Mouse (Mus musculus) layer of hippocampus, postnatal 14 days (tissue): ENCODE measurements around the gene Zbtb17. TPM values are rescaled to one million over a fixed set of nuclear protein-coding genes. Genes with fewer than 3 reads are reported as not detected.

Experiments used
- DNase-seq, 2 experiments: peaks; one replicate each; pipeline ENCODE4 v3.0.0; 2021 to 2022; ENCODE audit warnings: low spot score in 2 of 2, mixed read lengths in 1 of 2
- total RNA-seq, 2 experiments: library from RNA; stranded (reverse); gene quantifications; 2 replicates each; pipeline ENCODE4 v1.2.3; 2021

Zbtb17 gene
- total RNA-seq, 2 experiments from 2014 or later = 29.3 to 29.8 TPM

DNA sequence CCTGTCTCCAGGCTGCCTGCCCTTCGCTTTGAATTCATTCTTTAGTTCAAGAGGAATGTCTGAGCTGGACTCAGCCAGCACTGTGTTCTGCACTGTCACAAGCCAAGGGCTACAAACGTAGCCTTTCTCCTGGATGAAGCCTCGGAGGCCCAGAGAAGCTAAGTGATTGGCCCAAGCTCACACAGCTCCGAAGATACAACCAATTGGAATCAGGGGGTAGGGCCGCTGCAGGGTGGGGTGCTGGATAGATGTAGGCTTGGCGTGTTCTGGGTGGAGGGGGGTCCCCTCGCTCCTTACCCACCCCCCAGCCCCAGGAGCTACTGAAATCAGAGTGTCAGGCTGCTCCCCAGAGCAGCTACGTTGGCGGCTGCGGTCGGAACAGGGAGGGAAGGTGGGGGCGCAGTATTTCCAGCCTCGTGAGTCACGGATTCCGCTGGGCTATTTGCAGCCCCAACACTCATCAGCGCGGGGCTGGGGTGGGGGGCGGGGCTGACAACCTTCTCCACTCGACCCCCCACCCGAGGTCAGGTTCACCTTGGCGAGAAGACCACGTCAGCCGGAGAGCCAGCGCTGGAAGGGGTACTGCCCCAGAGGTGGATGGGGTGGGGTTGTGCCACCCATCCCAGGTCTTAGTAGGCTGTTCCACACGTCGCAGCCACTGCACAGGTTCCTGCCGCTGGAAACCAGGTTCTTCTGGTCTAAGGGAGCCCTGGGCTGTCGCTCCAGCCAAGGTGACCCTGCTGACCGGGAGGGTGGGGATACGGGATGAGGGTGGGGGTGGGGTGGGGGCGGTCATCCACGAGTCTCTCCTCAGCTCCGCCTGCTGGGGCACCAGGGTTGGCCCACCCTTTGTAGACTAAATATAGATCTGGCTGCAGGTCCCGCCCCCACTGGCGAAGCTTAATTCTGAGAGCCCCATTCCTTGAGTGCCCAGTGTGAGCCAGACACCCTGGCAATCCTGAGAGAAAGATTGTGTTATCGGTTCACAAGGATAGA is 18.7 kb upstream of the Zbtb17 start:
- DNase-seq = peak; percentile 53 to 71

DNA sequence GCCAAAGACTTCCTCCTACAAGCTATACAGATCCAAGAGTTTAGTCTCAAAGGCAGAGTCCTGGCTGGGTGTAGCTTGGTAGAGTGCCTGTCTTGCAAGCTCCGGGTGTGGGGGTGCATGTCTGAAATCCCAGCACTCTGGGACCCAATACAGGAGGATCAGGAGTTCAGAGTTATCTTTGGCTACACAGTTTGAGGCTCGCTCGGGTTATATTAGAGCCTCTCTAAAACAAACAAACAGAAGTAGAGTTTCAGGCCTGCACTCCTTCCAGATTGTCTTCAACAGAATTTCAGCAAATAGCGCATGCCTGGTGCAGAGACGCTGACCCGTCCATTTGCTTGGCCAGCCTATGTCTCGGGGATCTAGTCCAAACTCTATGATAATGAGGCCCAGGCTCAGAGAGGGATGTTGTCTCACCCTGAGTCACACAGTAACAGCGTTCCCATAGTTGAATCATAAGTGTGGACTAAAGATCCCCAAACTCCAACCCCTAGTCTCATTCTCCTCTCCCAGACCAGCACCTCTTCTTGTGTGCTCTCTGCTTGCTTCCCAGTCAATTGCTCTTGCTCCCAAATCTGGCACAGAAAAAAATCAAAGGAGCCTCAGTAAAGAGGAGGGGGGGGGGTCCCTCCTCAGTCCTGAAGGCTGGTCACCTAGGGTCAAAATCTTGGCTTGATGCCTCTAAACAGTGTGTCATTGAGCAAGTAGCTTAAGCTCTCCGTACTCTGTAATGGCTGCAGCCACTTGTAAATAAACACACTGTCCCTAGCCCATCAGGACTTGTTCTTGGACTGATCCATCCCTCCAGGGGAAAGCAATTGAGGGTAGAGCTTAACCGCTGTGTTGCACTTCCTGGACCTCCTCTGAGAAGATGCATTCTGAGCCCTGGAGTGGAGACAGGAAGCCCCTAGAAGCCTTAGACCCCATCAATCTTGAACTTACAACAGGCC is 17.4 kb upstream of the Zbtb17 start:
- peak in 1 of 2 experiments; percentile 24 for DNase-seq

DNA sequence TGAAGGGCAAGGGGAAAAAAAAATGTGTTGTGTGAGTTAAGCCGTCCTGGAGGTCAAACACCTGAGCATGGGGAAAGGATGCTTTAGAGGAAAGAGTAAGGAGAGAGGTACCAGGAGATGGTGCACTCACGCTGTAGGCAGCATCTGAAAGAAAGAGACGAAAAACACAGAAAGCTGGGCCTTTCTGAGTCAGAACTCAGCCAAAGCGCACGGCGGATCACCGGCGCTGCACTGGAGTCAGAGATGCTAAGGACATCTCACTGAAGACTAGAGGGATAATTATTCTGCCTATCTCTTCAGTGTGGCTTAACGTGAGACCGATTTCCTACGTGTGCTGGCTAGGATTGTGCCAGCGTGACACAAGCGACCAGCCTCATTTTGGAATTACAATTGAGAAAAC is 16.5 kb upstream of the Zbtb17 start:
- DNase-seq = no peak

DNA sequence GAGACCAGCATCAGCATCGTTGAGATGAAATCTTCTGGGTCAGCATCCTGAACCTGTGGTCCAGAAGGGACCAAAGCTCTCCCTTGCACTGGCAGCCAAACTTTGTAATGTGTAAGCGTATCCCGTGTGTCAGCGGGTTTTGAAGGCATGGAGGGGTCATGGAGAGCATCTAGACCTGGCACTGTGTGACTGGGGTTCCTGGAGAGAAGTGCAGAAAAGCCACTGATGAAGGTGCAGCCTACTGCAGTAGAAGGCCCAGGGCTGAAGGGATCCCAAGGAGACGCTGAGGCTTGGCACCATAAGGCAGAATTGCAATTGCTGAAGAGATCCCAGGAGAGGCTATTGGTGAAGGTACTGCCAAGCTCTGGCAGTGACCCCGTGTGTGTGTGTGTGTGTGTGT is 15.1 kb upstream of the Zbtb17 start:
- DNase-seq = no peak

DNA sequence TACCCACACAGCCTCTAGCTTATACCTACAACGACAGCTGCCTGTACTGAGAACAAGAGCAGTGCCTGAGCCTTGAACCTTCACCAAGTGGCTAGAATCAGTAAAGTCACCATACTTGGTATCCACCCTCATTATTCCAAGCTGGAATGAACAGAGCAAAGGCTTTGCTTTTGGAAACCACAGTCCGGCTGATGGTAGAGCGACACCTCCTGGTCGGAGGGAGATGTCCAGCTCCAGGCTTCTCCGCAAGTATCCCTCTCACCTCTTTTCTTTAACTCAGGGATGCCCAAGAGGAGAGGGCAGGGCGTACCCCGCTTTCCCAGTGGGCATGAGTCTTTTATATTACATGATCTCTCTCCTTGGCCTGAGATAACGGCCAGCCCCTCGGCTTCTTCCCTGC is 14.6 kb upstream of the Zbtb17 start:
- no peak for DNase-seq

DNA sequence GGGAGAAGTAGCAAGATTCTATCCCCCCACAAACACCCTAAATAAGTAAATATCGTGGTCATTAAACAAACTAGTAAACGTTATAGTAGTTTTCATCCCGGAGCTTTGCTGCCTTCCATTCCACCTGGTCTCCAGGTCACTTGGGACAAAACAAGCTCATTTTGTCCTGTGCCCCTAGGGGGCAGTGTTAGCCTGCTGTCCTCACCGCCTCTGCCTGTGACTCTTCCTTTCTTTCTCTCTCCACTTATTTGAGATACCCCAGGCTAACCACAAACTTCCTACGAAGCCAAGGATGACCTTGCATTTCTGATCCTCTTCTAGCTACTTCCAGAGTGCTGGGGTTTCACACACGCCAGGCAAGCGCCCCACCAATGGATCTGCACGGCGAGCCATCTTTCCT is 13.5 kb upstream of the Zbtb17 start:
- peak in 1 of 2 experiments; percentile 55 for DNase-seq

DNA sequence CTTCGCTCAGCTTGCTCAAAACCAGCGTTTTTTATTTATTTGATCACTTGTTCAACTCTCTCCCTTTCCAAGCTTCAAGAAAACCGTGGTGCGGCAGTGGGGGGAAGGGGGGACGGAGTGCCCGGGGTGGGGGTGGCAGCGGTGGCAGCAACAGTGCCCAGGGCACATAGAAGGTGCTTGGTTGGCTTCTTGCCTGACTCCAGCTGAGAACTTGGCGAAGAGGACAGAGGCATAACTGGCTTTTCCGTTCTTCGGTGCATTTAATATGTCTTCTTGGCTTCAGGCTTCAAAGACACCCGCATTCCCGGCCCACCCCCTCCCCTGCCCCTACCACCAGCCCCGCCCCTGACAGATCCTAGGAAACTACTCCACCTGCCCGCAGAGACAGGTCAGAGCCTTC is 11.8 kb upstream of the Zbtb17 start:
- no peak for DNase-seq

DNA sequence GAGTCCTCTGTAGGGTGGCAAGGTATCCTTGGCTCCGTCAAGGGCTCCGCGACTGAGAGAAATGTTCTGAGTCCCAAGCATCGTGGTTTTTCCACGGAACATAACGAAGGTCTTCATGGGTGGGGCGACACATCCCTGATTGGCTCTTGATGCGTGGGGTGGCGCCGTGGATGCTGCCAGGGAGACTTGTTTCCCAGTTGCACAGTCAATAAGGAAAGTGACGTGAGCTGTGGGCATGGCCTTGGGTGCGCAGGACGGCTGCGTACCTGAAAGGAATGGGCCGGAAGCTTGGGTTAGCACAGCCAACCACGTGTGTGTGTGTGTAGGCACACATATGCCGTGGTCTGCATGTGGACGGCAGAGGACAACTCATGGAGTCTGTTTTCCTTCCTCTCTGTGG is 11.3 kb upstream of the Zbtb17 start:
- no peak for DNase-seq

DNA sequence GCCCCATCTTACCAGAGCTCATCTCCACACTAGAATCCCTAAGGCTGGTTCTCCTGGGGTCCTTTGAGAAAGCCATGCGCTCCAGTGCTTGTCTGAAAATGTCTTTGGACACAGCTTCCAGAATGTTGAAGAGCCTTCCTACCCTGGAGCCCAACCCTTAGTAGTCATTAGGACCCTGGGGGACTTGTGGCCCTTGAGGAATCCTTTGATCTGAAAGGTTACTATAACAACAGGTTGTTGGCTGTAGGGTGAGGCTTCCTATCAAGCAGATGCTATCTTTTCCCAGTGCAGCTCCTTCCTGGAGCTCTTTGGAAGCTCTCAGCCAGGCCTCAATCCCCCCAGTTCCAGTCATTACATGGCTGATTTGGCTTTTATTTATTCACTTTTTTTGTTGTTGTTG is 8.5 kb upstream of the Zbtb17 start, which contains the start of gene Srarp:
TSS of gene Srarp (minus strand) at position 132 of the 400 bp plus-strand sequence.
- no peak for DNase-seq

DNA sequence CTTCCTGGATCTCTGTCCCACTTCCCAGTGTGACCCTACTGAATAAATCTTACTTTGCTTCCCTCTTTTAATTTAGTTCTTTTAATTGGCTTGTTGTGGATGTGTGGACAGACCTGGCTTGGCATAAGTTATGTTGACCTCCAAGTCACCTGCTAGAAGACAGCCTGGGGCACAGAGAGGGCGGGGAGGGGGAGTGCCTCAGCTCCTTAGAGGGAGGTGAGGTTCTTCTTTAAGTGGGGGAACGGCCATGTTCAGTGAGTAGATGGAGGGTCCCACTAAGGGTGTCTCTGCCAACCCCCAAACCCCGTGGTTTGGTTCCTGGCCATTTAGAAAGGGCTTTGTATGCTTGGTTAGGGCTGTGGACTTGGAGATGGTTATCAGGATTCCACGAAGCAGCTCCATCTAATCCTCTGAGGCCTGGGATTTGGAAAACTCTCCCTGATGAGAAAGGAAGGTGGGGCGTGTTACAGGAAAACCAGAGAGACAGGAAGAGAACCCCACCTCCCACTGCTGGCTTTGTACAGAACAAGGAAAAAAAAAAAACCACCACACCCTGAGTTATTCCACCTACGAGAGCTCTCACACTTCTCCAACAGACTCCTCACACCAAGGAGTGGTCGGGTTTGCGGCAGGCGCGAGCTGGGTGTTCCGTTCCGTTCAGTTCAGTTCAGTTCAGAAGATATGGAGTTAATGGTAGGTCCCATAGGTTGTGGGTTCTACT is 5.2 kb upstream of the Zbtb17 start:
- no peak for DNase-seq

DNA sequence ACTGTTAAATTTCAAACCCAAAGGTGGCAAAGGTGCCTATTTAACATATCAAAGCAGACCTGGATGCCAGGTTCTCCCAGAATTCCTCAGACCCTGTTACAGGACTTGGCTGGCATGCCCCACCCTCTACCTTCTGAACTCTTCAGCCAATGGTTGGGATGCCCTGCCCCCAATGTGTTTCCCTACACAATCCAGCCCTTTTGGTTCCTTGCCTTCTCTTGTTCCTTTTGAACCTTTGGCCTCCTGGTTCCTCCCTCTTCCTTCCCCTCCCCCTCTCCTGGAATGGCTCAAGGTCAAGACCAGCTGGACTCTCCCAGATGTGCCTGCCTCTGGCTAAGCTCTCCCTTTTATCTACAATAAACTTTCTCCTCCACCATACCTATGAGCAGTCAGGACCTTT is 3.6 kb upstream of the Zbtb17 start:
- no peak for DNase-seq

DNA sequence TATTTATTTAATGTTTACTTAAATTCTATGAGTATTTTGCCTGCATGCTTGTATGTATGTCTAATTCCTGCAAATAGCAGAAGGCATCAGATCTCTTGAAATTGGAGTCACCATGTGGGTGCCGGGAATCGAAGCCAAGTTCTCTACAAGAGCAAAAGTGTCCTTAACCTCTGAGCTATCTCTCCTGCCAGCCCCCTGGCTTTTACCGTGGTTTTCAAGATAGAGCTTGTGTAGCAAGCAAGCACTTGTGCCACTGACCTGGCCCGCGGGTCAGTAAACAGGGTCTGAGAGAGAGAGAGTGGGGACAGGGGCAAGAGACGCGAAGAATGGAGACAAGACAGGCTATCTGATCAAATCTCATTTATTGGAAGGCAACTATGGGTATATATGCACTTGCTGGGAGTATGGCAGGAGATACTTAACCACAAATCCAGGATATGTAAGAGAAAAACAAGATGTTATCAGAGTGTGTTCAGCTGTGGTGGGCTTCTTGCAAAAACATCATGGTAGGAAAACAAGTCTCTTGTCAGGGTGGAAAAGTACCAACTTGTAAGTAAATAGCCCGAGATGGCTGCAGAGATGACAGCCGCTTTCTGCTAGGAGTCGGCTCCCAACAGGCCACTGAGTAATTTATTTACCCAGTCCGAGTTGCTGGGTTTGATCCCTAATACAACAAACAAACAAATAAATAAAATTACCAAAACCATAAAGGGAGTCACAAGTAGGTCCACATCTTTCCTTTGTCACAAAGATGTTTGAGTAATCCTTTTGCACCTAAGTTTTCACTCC is 619 bp upstream of the Zbtb17 start:
- DNase-seq = no peak

DNA sequence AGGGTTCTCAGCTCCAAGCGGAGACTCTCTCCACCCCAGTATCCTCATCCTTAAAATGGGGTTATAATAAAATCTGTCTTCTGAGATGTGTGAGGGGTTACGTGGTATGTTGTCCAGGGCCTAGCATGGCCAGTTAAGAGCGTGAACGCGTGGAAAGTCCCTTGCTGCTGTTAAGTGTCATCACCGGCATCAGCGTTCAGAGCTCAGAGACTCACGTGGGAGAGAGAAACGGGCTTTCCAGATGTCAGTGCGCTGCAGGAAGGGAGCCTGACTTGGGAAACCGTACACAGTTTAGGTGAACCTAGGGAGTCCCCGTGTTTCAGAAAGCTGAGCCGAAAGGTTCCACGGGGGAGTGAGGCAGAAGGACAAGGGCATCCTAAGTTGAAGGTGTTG is 870 bp downstream of the Zbtb17 start:
- no peak for DNase-seq

DNA sequence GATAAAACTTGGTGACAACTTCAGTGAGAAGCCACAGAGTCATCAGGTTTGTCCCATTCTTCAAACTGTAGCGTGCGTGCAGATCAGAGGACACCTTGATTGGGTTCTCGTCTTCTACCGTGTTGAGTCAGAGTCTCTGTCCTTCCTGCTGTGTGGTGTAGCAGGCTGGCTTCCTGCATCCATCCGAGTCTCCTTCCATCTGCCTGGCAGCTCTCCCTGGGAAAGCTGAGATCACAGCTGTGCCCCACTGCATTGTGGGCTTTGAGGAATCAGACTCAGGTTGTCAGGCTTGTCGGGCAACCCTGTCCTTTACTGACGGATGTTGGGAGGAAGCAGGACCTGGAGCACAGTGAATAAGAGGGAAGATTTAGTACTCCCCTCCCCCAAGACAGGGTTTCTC is 1.8 kb downstream of the Zbtb17 start:
- no peak for DNase-seq

DNA sequence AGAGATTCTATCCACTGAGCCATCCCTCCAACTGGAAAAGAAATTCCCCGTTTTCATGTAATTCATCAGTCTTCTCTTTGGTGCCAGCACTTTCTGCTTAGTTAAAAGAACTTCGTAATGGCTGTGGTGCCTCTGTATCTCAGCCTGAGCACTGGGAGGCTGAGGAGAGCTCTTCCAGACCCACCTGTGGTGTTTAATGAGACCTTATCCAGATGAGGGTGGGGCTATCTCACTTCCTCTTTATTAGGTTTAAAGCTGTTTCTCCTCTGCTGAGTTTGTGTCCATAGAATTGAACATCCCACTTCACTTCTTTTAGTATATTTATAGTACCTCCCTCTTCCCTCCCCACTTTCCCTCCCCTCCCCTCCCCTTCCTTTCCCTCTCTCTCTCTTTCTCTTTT is 6.8 kb downstream of the Zbtb17 start:
- DNase-seq = no peak

DNA sequence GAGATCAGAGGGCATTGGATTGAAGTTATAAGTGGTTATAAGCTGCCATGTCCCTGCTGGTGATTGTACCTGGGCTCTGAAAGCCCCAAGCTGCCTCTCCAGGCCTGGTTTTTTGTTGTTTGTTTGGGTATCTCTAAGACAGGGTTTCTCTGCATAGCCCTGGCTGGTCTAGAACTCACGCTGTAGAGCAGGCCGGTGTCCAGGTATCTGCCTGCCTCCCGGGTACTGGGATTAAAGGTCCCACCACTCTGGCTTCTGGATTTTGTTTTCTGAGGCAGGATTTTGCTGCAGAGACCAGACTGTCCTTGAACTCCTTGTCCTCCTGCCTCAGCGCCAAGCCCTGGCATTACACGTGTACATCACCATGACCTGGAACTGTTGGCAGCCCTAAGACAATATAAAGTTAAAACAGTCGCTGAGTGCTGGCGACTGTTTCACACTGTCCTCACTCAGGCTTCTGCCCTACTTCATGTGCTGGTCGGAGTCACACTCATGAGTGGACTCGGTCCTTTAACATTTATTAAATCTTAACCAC is 7.5 kb downstream of the Zbtb17 start:
- DNase-seq = no peak

DNA sequence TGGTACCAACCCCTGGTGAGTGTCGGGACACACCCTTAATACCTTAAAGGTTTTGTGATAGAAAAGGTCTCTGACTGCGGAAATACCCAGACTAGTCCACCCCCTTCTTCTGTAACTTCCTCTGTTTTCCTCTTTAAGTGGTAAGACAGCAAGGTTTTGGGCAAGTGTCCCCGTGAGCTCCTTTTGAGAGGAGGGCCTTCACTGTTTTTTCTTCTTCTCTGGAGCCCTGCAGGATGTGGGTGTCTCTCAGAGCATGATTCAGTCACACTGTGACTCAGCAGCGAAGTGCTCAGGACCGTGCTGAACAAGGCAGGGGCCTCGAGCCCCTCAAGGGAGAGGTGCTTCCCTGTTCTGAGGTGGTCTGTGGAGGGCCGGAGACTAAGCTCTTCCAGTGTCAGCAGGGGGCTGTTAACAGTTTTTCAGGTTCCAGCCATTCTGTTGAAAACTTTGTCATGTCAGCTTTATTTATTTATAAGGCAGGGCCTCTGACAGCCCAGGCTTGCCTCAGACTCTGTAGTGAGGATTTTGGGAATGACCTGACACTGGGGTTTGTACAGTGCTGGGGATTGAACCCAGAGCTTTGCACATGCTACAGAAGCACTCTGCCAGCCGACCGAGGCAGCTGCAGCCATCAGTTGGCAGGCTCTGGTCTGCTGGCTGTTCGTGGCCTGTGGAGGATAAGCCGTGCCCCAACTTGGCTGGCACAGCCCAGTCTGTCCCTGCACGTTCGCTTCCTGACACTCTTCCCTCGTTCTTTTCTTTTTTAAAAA is 10.3 kb downstream of the Zbtb17 start:
- no peak for DNase-seq

DNA sequence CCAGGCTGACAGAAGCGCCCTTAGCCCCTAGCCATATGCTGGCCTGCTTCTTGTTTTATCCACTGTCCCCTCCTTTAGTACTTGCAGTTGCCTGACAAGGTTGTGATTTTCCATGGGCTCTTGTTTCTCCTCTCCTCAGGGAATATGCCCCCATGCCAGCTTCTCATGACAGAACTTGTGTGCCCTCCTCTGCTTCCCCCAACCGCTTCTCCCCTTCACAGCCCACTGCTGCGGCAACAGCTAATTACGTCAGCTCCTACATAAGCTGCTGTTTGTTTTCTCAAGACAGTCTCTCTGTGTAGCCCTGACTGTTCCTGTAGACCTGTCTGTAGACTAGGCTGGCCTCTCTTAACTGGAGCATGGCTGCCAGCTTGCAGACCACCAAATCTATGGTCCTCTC is 11.1 kb downstream of the Zbtb17 start:
- no peak for DNase-seq

DNA sequence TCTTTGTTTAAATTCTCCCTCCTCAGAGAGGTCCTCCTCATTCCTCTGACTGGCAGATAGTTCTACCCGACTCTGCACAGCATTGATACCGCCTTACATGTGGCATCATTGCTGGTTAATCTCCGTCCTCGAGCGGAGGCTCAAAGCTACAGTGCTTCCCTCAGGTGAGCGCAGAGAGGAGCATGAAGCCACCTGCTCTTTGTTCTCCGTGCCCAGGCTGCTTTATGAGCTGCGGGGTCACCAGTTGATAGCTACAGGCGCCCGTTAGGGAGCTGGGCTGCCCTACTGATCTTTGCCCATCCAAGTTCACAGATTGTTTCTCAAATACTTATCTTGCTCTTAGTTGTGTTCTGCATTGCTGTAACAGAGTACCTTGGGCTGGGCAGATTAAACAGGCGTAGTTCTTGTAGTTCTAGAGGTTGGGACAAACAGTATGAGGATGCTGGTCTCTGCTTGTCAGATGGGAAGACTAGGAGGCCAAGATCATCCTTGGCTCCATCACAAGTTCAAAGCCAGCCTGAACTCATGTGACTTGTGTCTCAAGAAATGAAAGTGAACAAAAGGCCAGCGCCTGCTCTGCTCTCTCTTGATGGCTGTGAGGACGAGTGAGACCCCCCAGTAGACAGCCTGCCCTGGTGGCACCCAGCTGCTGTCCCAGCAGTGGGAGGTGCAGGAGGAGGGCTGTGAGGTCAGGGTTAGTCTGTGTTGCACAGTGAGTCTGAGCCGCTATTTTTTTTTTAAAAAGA is 11.9 kb downstream of the Zbtb17 start:
- DNase-seq = no peak
